Mouse (Mus musculus): ENCODE measurements around the gene Fgfr2.

The Fgfr2 gene

GRCm38 (mm10) chr7:133088411-133088810 is 34.7 kb downstream of the Fgfr2 start:
- no peak for DNase-seq (ENCODE audit: low spot score in 2 of 2)

- no peak for DNase-seq (ENCODE audit: low spot score in 2 of 2)
Observed at GRCm38 (mm10) chr7:133085408-133085807, 37.7 kb downstream of the Fgfr2 start.

- no peak for DNase-seq (ENCODE audit: low spot score in 2 of 2)
Observed at GRCm38 (mm10) chr7:133083936-133084614, 39.1 kb downstream of the Fgfr2 start.

GRCm38 (mm10) chr7:133078929-133079328 is 44.2 kb downstream of the Fgfr2 start:
- DNase-seq (ENCODE audit: low spot score in 2 of 2) = no peak

- DNase-seq (ENCODE audit: low spot score in 2 of 2) = no peak
Observed at GRCm38 (mm10) chr7:133074462-133075133, 48.6 kb downstream of the Fgfr2 start.

- no peak for DNase-seq (ENCODE audit: low spot score in 2 of 2)
Observed at GRCm38 (mm10) chr7:133073147-133073651, 50.0 kb downstream of the Fgfr2 start.

GRCm38 (mm10) chr7:133072535-133072934 is 50.6 kb downstream of the Fgfr2 start:
- DNase-seq (ENCODE audit: low spot score in 2 of 2) = no peak

GRCm38 (mm10) chr7:133067321-133067841 is 55.8 kb downstream of the Fgfr2 start:
- no peak for DNase-seq (ENCODE audit: low spot score in 2 of 2)

GRCm38 (mm10) chr7:133066776-133067175 is 56.4 kb downstream of the Fgfr2 start:
- peak; percentile 34 to 69 for DNase-seq (ENCODE audit: low spot score in 2 of 2)

- no peak for DNase-seq (ENCODE audit: low spot score in 2 of 2)
Observed at GRCm38 (mm10) chr7:133062055-133062454, 61.1 kb downstream of the Fgfr2 start.

GRCm38 (mm10) chr7:133060170-133060569 is 63.0 kb downstream of the Fgfr2 start:
- no peak for DNase-seq (ENCODE audit: low spot score in 2 of 2)

- no peak for DNase-seq (ENCODE audit: low spot score in 2 of 2)
Observed at GRCm38 (mm10) chr7:133059517-133060104, 63.5 kb downstream of the Fgfr2 start.

- no peak for DNase-seq (ENCODE audit: low spot score in 2 of 2)
Observed at GRCm38 (mm10) chr7:133059150-133059509, 64.0 kb downstream of the Fgfr2 start.

GRCm38 (mm10) chr7:133058496-133059149 is 64.5 kb downstream of the Fgfr2 start:
- no peak for DNase-seq (ENCODE audit: low spot score in 2 of 2)

GRCm38 (mm10) chr7:133056924-133057323 is 66.2 kb downstream of the Fgfr2 start:
- DNase-seq (ENCODE audit: low spot score in 2 of 2) = no peak

GRCm38 (mm10) chr7:133054486-133054885 is 68.7 kb downstream of the Fgfr2 start:
- no peak for DNase-seq (ENCODE audit: low spot score in 2 of 2)

GRCm38 (mm10) chr7:133053757-133054156 is 69.4 kb downstream of the Fgfr2 start:
- DNase-seq (ENCODE audit: low spot score in 2 of 2) = no peak

- DNase-seq (ENCODE audit: low spot score in 2 of 2) = no peak
Observed at GRCm38 (mm10) chr7:133052819-133053218, 70.3 kb downstream of the Fgfr2 start.

GRCm38 (mm10) chr7:133050681-133051080 is 72.5 kb downstream of the Fgfr2 start:
- no peak for DNase-seq (ENCODE audit: low spot score in 2 of 2)

GRCm38 (mm10) chr7:133048085-133048630 is 75.0 kb downstream of the Fgfr2 start:
- DNase-seq (ENCODE audit: low spot score in 2 of 2) = no peak

- no peak for DNase-seq (ENCODE audit: low spot score in 2 of 2)
Observed at GRCm38 (mm10) chr7:133047287-133047686, 75.9 kb downstream of the Fgfr2 start.

GRCm38 (mm10) chr7:133044721-133045120 is 78.4 kb downstream of the Fgfr2 start:
- no peak for DNase-seq (ENCODE audit: low spot score in 2 of 2)
